Mouse (Mus musculus): ENCODE data around the gene Msi2.

The Msi2 gene

GRCm38 (mm10) chr11:88331722-88332121 lies 386.6 kb downstream of the Msi2 start:
- CTCF ChIA-PET, result no interaction called here

GRCm38 (mm10) chr11:88330799-88331198 lies 387.5 kb downstream of the Msi2 start:
- CTCF ChIA-PET, result no interaction called here

GRCm38 (mm10) chr11:88328813-88329595 lies 389.3 kb downstream of the Msi2 start:
- CTCF ChIA-PET, result interaction anchor here (0.6 kb wide), 1 partner anchor 318 kb away, joined by 10 read pairs; no protein-coding TSS in a partner anchor

- CTCF ChIA-PET, result no interaction called here
These were observed 391.3 kb downstream of the Msi2 start for GRCm38 (mm10) chr11:88327016-88327415.

- CTCF ChIA-PET, result no interaction called here
These were observed 399.5 kb downstream of the Msi2 start for GRCm38 (mm10) chr11:88318850-88319249.

GRCm38 (mm10) chr11:88315393-88315792 lies 402.9 kb downstream of the Msi2 start:
- CTCF ChIA-PET, result no interaction called here

GRCm38 (mm10) chr11:88314471-88314870 lies 403.8 kb downstream of the Msi2 start:
- CTCF ChIA-PET, result no interaction called here

- CTCF ChIA-PET, result no interaction called here
These were observed 404.8 kb downstream of the Msi2 start for GRCm38 (mm10) chr11:88313512-88313911.

- CTCF ChIA-PET, result interaction anchor here (0.6 kb wide), 1 partner anchor 52 kb away, joined by 6 read pairs; no protein-coding TSS in a partner anchor
These were observed 406.7 kb downstream of the Msi2 start for GRCm38 (mm10) chr11:88311606-88312005.

- CTCF ChIA-PET, result no interaction called here
These were observed 407.5 kb downstream of the Msi2 start for GRCm38 (mm10) chr11:88310773-88311172.

GRCm38 (mm10) chr11:88309059-88309700 lies 409.1 kb downstream of the Msi2 start:
- CTCF ChIA-PET, result no interaction called here

- CTCF ChIA-PET, result no interaction called here
These were observed 410.4 kb downstream of the Msi2 start for GRCm38 (mm10) chr11:88307616-88308543.

GRCm38 (mm10) chr11:88305759-88306158 lies 412.6 kb downstream of the Msi2 start:
- CTCF ChIA-PET, result interaction anchor here (0.6 kb wide), 1 partner anchor 120 kb away, joined by 3 read pairs; no protein-coding TSS in a partner anchor

GRCm38 (mm10) chr11:88301619-88302018 lies 416.7 kb downstream of the Msi2 start:
- CTCF ChIA-PET, result no interaction called here

GRCm38 (mm10) chr11:88299345-88299744 lies 419.0 kb downstream of the Msi2 start:
- CTCF ChIA-PET, result interaction anchor here (0.6 kb wide), 1 partner anchor 360 kb away, joined by 4 read pairs; no protein-coding TSS in a partner anchor

- CTCF ChIA-PET, result no interaction called here
These were observed 420.8 kb downstream of the Msi2 start for GRCm38 (mm10) chr11:88297526-88297925.

GRCm38 (mm10) chr11:88295298-88295697 lies 423.0 kb downstream of the Msi2 start:
- CTCF ChIA-PET, result no interaction called here

GRCm38 (mm10) chr11:88294394-88294710 lies 424.0 kb downstream of the Msi2 start:
- CTCF ChIA-PET, result no interaction called here

GRCm38 (mm10) chr11:88293631-88294393 lies 424.5 kb downstream of the Msi2 start, which contains the start of gene Ccdc182:
Gene Ccdc182 (plus strand): TSS chr11:88294058.
- CTCF ChIA-PET, result no interaction called here

GRCm38 (mm10) chr11:88291688-88292087 lies 426.6 kb downstream of the Msi2 start:
- CTCF ChIA-PET, result no interaction called here

- CTCF ChIA-PET, result no interaction called here
These were observed 427.1 kb downstream of the Msi2 start for GRCm38 (mm10) chr11:88291245-88291644.
